Mouse (Mus musculus) ES-Bruce4 (cell line): Measurements from ENCODE around the gene Rassf5.

Experiments
- CTCF ChIP-seq: IDR thresholded peaks from one replicate; pipeline ENCODE4 v1.8.1; 2011; ENCODE audit warnings: low read depth, low read length
- EP300 ChIP-seq: IDR thresholded peaks from 2 replicates; pipeline ENCODE4 v1.6.1; 2011; ENCODE audit warnings: low read depth, low read length; ENCODE audit not compliant: insufficient read depth
- POLR2A ChIP-seq: IDR thresholded peaks from one replicate; pipeline ENCODE4 v1.8.1; 2011; ENCODE audit warnings: low read length; ENCODE audit not compliant: insufficient read depth

DNA sequence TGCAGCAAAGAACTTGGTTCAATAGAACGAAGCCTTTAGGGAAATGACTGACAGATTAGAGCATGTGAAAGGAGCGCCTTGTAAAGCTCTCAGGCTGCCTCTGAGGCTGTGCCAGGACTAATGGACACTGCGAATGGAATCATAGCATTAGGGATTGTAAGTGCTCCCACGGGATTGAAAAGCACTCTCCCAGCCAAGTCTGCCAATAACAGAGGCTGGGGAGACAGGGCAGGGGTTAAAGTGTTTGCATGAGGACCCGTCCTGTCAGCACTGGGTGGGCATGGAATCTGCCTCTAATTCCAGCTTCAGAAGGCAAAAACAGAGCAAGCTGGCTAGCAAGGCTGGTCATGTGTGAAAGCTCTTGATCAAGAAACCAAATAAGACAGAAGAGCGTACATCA, 110.8 kb downstream of the Rassf5 start:
- TF ChIP-seq CTCF (no peak), EP300 (no peak), POLR2A (no peak)
